Mouse (Mus musculus) testis, adult 2 months (tissue): ENCODE results near the gene Dnase1l3.

Experiments
- CTCF ChIP-seq: fragments of 200-500 bp; IDR thresholded peaks from 2 replicates; pipeline ENCODE4 v1.5.1; 2012; ENCODE audit warnings: low read depth, mild to moderate bottlenecking, inconsistent platforms, low read length, moderate library complexity; ENCODE audit not compliant: control insufficient read depth, insufficient read depth, insufficient replicate concordance
- POLR2A ChIP-seq: fragments of 200-500 bp; IDR thresholded peaks from 2 replicates; pipeline ENCODE4 v1.6.1; 2012; ENCODE audit warnings: low read depth, mild to moderate bottlenecking, inconsistent platforms, low read length, moderate library complexity; ENCODE audit not compliant: control insufficient read depth

- no peak for TF ChIP-seq POLR2A
- TF ChIP-seq CTCF, result no peak
Observed at GRCm38 (mm10) chr14:8038791-8039448, 44.5 kb upstream of the Dnase1l3 start.
